Comparison of ENCODE assay signal across 8 mouse cellular contexts in the genomic region with DNA sequence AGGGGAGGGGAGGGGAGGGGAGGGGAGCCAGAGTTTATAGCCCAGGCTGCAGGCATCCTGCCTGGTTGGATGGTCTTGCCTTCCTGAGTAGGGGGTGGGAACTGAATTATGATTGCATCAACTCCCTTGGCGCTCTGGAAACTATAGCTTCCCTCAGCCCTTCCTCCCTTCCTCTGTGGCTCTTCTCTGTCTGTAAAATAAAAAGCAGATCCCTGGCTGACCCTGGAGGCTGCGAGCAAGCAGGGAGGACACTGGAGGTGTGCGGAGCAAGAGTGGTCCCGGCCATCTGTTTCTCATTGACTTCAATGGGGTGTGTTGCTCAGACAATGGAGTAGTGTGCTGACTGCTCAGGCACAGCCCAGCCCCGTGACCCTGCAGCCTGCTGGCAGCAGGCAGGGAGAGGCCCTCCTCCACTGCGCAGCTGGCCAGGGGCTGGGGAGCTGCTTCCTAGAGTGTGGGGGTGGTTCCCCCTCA. TPM values are rescaled to one million over a fixed set of nuclear protein-coding genes. Genes with fewer than 3 reads are reported as not detected.
A peak's percentile ranks its signal among the peaks of the same experiment; 100 is the strongest.
DNase-seq lines count a peak whose midpoint lies in the region; ATAC-seq and TF ChIP-seq lines count a peak whose summit lies in the region.

No protein-coding gene starts in this region.

- no peak for TF ChIP-seq POLR2A in lung, adult 2 months (IDR thresholded peaks at IDR 0.05; ENCODE audit: borderline replicate concordance, extremely low read depth, low read depth, low read length)

- H3K4me2 ChIP-seq in lung, embryonic 14.5 days, result peak overlapping the region; percentile 49
- peak overlapping the region; percentile 29 for H3K4me2 ChIP-seq in hindbrain, embryonic 13.5 days
- peak overlapping the region; percentile 38 for H3K4me2 ChIP-seq in stomach, embryonic 15.5 days

- peak; percentile 98 for ATAC-seq in lung, embryonic 14.5 days (ENCODE audit: insufficient read depth)
- peak; percentile 93 for ATAC-seq in hindbrain, embryonic 13.5 days (ENCODE audit: low FRiP score)
- ATAC-seq in megakaryocyte, adult 5-6 weeks (ENCODE audit: poor library complexity, severe bottlenecking), result peak; percentile 45
- ATAC-seq in stomach, embryonic 15.5 days (ENCODE audit: insufficient read depth, low FRiP score, low read depth), result peak; percentile 92

- no peaks in the 10 kb centered on the region for H3K27me3 ChIP-seq in lung, embryonic 14.5 days (ENCODE audit: insufficient read depth, low read length)
- H3K27me3 ChIP-seq in hindbrain, embryonic 13.5 days, result no peaks in the 10 kb centered on the region
- no peaks in the 10 kb centered on the region for H3K27me3 ChIP-seq in stomach, embryonic 15.5 days (replicated peaks)

- H3K9me3 ChIP-seq in lung, embryonic 14.5 days (ENCODE audit: low read depth, low read length), result no peaks in the 10 kb centered on the region
- H3K9me3 ChIP-seq in hindbrain, embryonic 13.5 days, result no peaks in the 10 kb centered on the region
- H3K9me3 ChIP-seq in stomach, embryonic 15.5 days, result no peaks in the 10 kb centered on the region

- H3K4me1 ChIP-seq in lung, embryonic 14.5 days (ENCODE audit: insufficient read depth), result peaks cover 26% of the 10 kb centered on the region
- H3K4me1 ChIP-seq in lung, adult 2 months (ENCODE audit: control insufficient read depth, insufficient read depth, low read length), result no peaks in the 10 kb centered on the region; the same call in 1 of the 2 replicates
- H3K4me1 ChIP-seq in hindbrain, embryonic 13.5 days (replicated peaks), result peaks cover 20% of the 10 kb centered on the region
- peaks cover 17% of the 10 kb centered on the region for H3K4me1 ChIP-seq in stomach, embryonic 15.5 days

- TF ChIP-seq CTCF in lung, embryonic 14.5 days (IDR thresholded peaks at IDR 0.05; ENCODE audit: low read depth), result no peak
- no peak for TF ChIP-seq CTCF in lung, adult 2 months (IDR thresholded peaks at IDR 0.05; ENCODE audit: insufficient read depth, low read length)

- 0 out of 2 replicates have a peak overlapping the region, but pooled peaks have one; percentile 8 for H3K4me3 ChIP-seq in lung, embryonic 14.5 days (ENCODE audit: low read depth, low read length)
- no peak overlapping the region for H3K4me3 ChIP-seq in lung, adult 2 months (replicated peaks; ENCODE audit: extremely low read depth, low read depth, low read length)
- no peak overlapping the region for H3K4me3 ChIP-seq in hindbrain, embryonic 13.5 days
- H3K4me3 ChIP-seq in stomach, embryonic 15.5 days (replicated peaks), result no peak overlapping the region

- peak overlapping the region; percentile 38; the same call in 1 of the 2 replicates for H3K9ac ChIP-seq in lung, embryonic 14.5 days
- H3K9ac ChIP-seq in hindbrain, embryonic 13.5 days, result peak overlapping the region; percentile 35; the same call in 1 of the 2 replicates
- H3K9ac ChIP-seq in stomach, embryonic 15.5 days, result no peak overlapping the region

- no peaks in the 10 kb centered on the region for H3K36me3 ChIP-seq in lung, embryonic 14.5 days (ENCODE audit: insufficient read depth)
- H3K36me3 ChIP-seq in hindbrain, embryonic 13.5 days, result no peaks in the 10 kb centered on the region
- H3K36me3 ChIP-seq in stomach, embryonic 15.5 days, result no peaks in the 10 kb centered on the region

- 0% methylated on average over 6 of the region's 6 CpGs for WGBS in lung, embryonic 14.5 days
- 15% methylated on average over 6 of the region's 6 CpGs for WGBS in lung, adult 2 months
- WGBS in hindbrain, embryonic 13.5 days, result 1% methylated on average over 6 of the region's 6 CpGs
- 3% methylated on average over 6 of the region's 6 CpGs for WGBS in stomach, embryonic 15.5 days

- peak; percentile 89 for DNase-seq in lung, embryonic 14.5 days
- DNase-seq in lung, adult 2 months, result no peak
- peak; percentile 90 for DNase-seq in brain, adult 2 months (ENCODE audit: low read depth, low spot score)
- peak; percentile 50 for DNase-seq in gastrocnemius, adult 18-20 months (ENCODE audit: low spot score)
- no peak for DNase-seq in natural killer cell, adult 2 months (ENCODE audit: low spot score in 2 of 2)

- peak overlapping the region; percentile 98 for H3K27ac ChIP-seq in lung, embryonic 14.5 days (ENCODE audit: low read depth)
- peak overlapping the region; percentile 85 for H3K27ac ChIP-seq in hindbrain, embryonic 13.5 days
- H3K27ac ChIP-seq in stomach, embryonic 15.5 days, result peak overlapping the region; percentile 90

RNA-seq across cellular contexts. Expression of gene Tgfbi, which starts 27.3 kb away (rescaled TPM):
- 165 and 171 TPM in 2 replicates for polyA plus RNA-seq in lung, embryonic 14.5 days (2014; fragmentation: Nextera tagmentation; extraction: Ambion mirVana)
- 50.8 and 53.9 TPM in 2 replicates for polyA plus RNA-seq in lung, adult 2 months (2012; rRNA removed)
- total RNA-seq in gastrocnemius, adult 18-20 months (2021), result 10 to 100 TPM; 13.4 to 17.6 TPM
- 11.3 and 14.6 TPM in 2 replicates for polyA plus RNA-seq in hindbrain, embryonic 13.5 days (2015; fragmentation: Nextera tagmentation; extraction: Ambion mirVana)
- total RNA-seq in megakaryocyte, adult 5-6 weeks (2015), result 321 and 326 TPM in 2 replicates
- total RNA-seq in megakaryocyte, adult 5-6 weeks (2017), result 505 and 532 TPM in 2 replicates
- 158 and 165 TPM in 2 replicates for polyA plus RNA-seq in stomach, embryonic 15.5 days (2015; fragmentation: Nextera tagmentation; extraction: Ambion mirVana)

RNA-seq across cellular contexts. Expression of gene Lect2, which starts 33.7 kb away (rescaled TPM):
- not detected in 2 replicates for polyA plus RNA-seq in lung, embryonic 14.5 days (2014; fragmentation: Nextera tagmentation; extraction: Ambion mirVana)
- not detected in 2 replicates for polyA plus RNA-seq in lung, adult 2 months (2012; rRNA removed)
- total RNA-seq in gastrocnemius, adult 18-20 months (2021), result not detected
- polyA plus RNA-seq in hindbrain, embryonic 13.5 days (2015; fragmentation: Nextera tagmentation; extraction: Ambion mirVana), result not detected in 2 replicates
- not detected in 2 replicates for total RNA-seq in megakaryocyte, adult 5-6 weeks (2015)
- not detected in 2 replicates for total RNA-seq in megakaryocyte, adult 5-6 weeks (2017)
- 6.6 and 9.4 TPM in 2 replicates for polyA plus RNA-seq in stomach, embryonic 15.5 days (2015; fragmentation: Nextera tagmentation; extraction: Ambion mirVana)

RNA-seq across cellular contexts. Expression of gene Fbxl21, which starts 59.7 kb away (rescaled TPM):
- 1.7 and 2.2 TPM in 2 replicates for polyA plus RNA-seq in lung, embryonic 14.5 days (2014; fragmentation: Nextera tagmentation; extraction: Ambion mirVana)
- polyA plus RNA-seq in lung, adult 2 months (2012; rRNA removed), result 1.2 and 1.3 TPM in 2 replicates
- under 1 TPM in 1 of 2 experiments, not detected in 1; 0.33 TPM for total RNA-seq in gastrocnemius, adult 18-20 months (2021)
- 2.8 and 3.5 TPM in 2 replicates for polyA plus RNA-seq in hindbrain, embryonic 13.5 days (2015; fragmentation: Nextera tagmentation; extraction: Ambion mirVana)
- total RNA-seq in megakaryocyte, adult 5-6 weeks (2015), result not detected in 2 replicates
- total RNA-seq in megakaryocyte, adult 5-6 weeks (2017), result not detected in 2 replicates
- 1.6 and 2.5 TPM in 2 replicates for polyA plus RNA-seq in stomach, embryonic 15.5 days (2015; fragmentation: Nextera tagmentation; extraction: Ambion mirVana)

Comparison
In these comparisons a context has a peak if more than half of its experiments do, and no peak if none do; other contexts are left out.
1. DNase-seq: peak in lung, embryonic 14.5 days (single experiment), brain, adult 2 months (single experiment) and gastrocnemius, adult 18-20 months (single experiment); none in lung, adult 2 months (single experiment) and natural killer cell, adult 2 months (0 of 2).
2. ATAC-seq: peak in every context shown above with its lines; median percentile 98 in lung, embryonic 14.5 days; 93 in hindbrain, embryonic 13.5 days; 92 in stomach, embryonic 15.5 days; 45 in megakaryocyte, adult 5-6 weeks.
3. Peak in every context shown above with its lines, with median percentiles within 50 percentile points of each other: H3K27ac ChIP-seq and H3K4me2 ChIP-seq.